Mouse (Mus musculus): ENCODE measurements around the gene Gm10273. TPM values are rescaled to one million over a fixed set of nuclear protein-coding genes. Genes with fewer than 3 reads are reported as not detected.

Gm10273 gene
- polyA plus RNA-seq, 1 experiment from 2014 or later = 14.0 TPM

Other genes starting within 250 kb of the Gm10273 start
- 15.8 and 16.4 TPM in 2 replicates for gene Sept10, start 173.8 kb upstream of the Gm10273 start, polyA plus RNA-seq (2015; fragmentation: Nextera tagmentation; extraction: Ambion mirVana)
- gene Sowahc, start 173.7 kb upstream of the Gm10273 start, polyA plus RNA-seq (2015; fragmentation: Nextera tagmentation; extraction: Ambion mirVana) = 2.3 and 2.4 TPM in 2 replicates
- gene P4ha1, start 72.3 kb upstream of the Gm10273 start, polyA plus RNA-seq (2015; fragmentation: Nextera tagmentation; extraction: Ambion mirVana) = 16.3 and 18.2 TPM in 2 replicates
- not detected in 2 replicates for gene Pla2g12b, start 8.0 kb downstream of the Gm10273 start, polyA plus RNA-seq (2015; fragmentation: Nextera tagmentation; extraction: Ambion mirVana)
- gene Oit3, start 46.1 kb downstream of the Gm10273 start, polyA plus RNA-seq (2015; fragmentation: Nextera tagmentation; extraction: Ambion mirVana) = 0.45 and 0.46 TPM in 2 replicates
- gene Gm10322, start 220.4 kb downstream of the Gm10273 start, polyA plus RNA-seq (2015; fragmentation: Nextera tagmentation; extraction: Ambion mirVana) = not detected in 2 replicates
- gene Mcu, start 221.1 kb downstream of the Gm10273 start, polyA plus RNA-seq (2015; fragmentation: Nextera tagmentation; extraction: Ambion mirVana) = 26.6 and 29.3 TPM in 2 replicates

All from thymus, postnatal 0 days (tissue).